Mouse (Mus musculus) liver, adult (tissue): ENCODE measurements around the gene Zfp319.

Experiments
- GATA4 ChIP-seq: IDR thresholded peaks from 2 replicates; pipeline ENCODE4 v1.6.1; 2014; ENCODE audit warnings: mild to moderate bottlenecking, low read length; ENCODE audit not compliant: insufficient replicate concordance

Gene Zfp319

DNA sequence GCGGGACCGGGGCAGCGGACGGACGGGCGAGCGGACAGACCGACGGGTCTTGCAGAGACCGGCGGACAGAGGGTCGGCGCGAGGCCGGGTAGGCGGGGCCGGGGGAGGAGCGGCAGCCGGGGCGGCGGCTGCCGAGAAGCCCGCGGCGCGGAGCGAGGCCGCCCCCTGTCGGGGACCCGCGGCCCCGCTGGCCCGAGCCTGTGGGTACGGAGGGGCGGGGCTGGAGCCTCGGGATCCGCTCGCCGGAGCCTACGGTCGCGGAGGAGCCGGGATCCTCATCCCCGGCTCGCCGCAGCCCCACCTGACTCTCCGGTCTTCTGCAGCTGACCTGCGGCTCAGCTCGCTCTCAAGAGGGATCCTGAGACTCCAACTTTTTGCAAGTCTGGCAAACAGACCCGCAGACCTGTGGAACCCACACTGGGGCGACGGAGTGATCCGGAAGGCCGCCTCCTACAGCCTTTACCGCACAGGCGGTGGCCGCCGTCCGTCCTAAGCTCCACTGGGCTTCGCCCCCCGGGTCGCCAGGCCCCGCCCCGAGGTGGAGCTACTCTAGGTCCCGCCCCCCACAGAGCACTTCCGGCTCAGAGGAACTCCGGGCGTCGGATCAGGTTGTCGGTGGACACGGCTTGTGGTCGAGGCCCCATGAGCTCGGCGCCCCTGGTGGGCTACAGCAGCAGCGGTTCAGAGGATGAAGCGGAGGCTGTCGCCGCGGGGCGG, at the start of gene Zfp319, which contains the start of gene Usb1:
Zfp319 (minus strand) TSS at position 231 of the 717 bp plus-strand sequence.
Usb1 (plus strand) TSS at position 565 of the 717 bp plus-strand sequence.
- no peak for TF ChIP-seq GATA4

DNA sequence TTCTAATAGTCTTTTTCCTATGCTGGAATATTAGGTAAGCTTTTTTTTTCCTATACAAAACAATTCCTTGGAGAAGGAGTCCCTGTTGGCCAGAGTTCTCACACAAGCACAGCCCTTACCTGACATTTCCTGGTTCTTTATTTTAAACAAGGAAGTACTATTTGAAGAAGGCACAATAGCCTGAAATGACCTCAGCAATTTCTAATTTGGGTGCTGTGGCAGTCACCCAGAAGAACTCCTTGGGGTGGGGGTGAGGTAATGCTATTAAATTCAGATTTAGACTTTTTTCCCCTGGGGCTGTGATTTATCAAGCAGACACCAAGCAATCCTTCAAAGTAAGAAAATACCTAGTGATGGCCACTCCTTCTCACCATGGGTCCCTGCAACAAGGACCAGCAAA, 49.2 kb upstream of the Zfp319 start:
- no peak for TF ChIP-seq GATA4

DNA sequence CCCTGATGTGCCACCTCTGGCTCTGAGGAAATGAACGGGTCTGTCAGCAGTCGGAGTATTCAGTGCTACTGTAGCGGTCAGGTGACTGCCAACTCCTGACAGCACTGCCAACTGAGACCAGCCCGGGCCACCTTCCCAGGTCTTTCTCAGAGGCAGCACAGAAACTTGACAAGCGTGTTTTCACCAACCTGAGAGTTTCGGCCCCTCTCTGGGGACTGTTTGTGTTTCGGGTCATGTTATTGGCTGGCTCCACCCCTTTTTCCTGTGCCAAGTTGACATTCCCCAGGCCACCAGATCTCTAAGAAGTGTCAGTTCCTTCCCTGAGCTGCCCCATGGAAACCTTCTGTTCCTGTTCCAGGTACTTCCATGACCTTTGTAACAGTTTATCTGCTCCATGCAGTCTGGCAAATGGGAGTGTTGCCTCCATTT, 46.1 kb upstream of the Zfp319 start:
- no peak for TF ChIP-seq GATA4

DNA sequence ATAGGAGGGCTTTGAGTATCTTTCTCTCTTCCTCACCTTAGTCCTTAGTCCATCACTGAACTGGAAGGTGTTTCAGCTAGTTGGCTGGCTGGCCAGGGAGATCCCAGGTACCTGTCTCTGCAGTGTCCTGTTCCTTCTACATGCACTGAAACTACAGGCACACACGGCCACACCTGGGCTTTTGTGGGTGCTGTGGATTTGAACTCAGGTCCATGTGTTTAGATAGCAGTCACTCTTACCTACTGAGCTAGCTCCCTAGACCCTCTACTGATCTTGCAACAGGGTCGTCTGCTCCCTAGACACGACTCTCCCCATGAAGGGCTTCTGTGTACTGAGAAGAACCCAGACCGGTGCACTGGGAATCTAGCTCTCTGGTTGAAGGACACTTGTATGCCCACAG, 45.4 kb upstream of the Zfp319 start:
- TF ChIP-seq GATA4: no peak

DNA sequence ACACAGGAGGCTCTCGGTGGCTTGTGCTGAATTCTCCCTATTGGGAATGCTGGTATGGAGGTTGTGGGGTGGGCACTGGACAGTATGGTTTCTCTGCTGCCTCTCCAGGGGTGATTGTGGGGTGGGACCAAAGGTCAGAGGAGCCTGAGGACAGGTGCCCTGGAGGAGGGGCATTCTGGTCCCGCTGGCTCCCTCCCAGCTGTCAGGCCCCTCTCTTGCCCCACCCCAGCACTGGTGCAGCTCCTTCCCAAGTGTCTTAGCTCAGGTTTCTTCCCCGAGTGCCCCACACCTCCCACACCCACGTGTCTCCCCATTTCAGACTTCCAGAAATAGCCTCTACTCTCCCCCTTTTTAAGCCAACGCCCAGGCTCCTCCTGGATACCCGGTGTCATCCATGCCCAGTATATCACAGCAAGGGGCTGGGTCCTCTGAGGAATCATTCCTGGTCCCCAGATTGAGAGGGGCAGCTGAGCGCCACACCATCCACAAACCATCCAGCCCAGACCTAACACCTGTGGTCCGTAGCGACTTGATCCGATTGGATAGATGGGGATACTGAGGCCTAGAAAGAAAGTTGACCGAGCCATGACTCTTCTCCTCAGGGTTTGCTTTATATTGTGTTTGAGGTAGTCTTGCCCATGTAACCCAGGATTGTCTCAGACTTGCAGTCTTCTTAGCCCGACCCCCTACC, 44.7 kb upstream of the Zfp319 start:
- no peak for TF ChIP-seq GATA4

DNA sequence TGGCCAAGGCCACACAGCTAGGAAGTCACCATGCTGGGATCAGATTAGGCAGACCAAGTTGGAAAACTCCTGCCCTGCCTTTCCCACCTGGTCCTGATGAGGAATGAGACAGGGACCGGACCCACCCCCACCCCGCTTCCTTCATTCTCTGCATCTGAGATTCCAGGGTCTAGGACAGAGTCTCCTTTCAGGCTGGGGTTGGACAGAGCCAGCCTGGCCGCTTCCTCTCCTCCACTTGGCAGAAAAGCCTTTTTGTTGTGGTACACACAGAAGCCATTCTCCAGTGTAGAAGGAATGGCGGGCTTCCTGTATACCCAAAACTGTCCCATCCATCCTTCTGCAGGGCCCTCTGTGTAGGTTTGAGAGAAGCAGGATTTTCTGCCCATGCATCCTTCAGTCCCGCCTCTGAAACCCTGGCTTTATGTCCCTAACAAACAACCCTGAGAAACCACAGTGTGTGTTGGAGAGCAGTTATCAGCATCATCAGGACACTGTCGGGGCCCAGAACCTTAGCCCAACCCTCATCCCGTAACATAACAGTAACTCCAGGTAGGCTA, 43.7 kb upstream of the Zfp319 start:
- no peak for TF ChIP-seq GATA4

DNA sequence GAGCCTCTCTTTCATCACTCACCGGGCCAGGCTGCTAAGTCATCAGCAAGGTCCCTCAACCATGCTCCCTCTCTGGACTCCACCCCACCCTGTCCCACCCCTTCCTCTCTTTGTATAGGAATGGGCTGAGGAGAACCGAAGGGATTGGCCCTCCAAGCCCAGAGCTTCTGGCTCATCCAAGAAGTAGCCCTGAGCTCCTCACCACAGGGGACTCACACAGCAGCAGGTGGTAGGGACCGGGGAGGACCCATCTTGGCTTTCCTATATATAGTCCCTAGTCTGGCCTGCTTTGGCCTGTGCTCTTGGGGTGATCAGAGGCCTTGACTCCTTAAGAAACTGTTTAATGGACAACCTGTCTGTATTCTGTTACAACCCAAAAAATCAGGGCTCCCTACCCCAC, 42.7 kb upstream of the Zfp319 start:
- no peak for TF ChIP-seq GATA4

DNA sequence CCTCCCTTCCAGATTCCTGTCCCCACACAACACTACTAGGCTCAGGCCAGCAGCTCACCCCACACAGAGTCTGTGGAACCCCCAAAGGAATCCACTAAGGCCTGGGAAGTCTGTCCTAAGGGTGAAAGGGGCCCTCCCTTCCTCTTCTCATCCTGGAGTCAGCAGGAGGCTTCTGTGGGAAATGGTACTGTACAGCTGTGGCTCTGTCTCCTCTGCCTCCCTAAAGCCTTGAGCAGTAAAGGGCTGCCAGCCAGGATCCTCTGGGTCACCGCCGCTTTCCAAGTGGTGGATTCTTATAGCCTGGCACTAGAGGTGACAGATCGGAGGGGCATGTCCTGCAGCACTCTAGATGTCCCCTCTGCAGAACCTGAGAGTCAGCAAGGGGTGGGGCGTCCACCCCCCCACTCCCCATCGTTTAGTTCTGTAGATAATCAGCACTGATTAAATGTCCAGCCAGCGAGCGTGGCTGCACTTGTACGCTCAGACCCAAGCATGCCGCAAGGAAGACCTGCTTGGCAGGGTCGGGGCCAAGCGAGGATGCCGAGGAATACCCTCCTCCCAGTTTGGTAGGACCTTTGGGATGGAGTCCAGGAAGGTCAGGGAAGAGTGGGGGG, 41.7 kb upstream of the Zfp319 start:
- no peak for TF ChIP-seq GATA4

DNA sequence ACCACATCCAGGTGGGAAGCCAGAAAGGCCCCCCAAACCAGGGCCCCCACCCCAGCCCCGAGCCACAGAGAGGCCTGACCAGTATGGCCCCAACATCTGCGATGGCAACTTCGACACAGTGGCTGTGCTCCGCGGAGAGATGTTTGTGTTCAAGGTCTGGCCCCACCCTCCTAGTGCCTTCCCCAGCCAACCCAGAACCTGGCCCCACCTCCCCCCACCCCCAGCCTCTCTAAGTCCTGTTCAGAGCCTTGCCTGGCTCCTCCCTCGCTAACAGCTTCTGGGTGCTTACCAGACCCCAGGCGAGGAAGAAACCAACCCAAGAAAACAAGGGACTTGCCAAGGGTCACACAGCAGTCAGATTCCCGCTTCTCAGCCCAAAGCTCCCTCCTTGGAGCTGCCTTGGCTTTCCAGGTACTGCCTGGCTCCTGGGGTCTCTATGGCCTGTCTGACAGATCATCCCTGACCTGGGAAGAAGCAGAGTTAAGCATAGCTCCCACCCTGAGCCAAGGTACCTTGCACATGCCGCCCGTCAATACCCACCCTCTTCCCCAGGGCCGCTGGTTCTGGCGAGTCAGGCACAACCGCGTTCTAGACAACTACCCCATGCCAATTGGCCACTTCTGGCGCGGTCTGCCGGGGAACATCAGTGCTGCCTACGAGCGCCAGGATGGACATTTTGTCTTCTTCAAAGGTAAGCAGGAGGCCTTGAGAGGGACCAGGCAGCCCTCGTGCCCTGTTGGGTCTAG, 38.0 kb upstream of the Zfp319 start:
- TF ChIP-seq GATA4: no peak

DNA sequence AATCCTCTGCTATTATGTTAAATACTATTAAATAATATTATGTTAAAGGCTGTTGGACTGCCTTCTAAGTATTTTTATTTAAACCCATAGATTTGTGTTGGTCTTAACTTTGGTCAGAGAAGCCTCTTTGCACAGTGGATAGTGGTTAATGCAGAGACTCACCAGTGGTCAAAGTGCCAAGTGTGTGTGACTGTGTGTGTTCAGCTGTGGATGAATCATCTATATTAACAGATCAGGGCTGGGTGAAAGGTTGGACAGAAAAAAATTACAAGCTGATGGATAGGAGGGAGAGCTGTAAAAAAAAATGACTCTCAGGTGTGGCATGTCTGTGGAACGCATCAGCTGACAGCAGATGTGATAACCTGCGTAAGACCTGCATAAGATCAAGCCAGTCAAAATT, 32.1 kb upstream of the Zfp319 start:
- no peak for TF ChIP-seq GATA4

DNA sequence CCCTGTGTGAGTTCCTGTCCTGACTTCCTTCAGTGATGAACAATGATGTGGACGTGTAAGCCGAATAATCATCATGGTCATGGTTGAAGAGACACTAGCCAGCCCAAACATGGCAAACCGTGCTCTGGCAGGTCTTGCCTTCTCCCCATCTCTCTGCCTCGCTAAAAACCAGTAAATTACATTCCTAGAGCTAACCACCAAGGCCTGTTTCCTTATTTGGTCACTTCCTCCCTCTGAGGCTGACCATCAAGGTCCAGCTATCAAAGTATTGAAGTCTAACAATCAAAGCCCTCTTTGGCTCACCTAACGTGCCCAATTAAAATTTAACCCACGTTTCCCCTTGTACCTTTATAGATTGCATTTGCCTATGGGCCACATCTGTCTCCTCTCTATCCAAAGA, 30.5 kb upstream of the Zfp319 start:
- TF ChIP-seq GATA4: no peak

DNA sequence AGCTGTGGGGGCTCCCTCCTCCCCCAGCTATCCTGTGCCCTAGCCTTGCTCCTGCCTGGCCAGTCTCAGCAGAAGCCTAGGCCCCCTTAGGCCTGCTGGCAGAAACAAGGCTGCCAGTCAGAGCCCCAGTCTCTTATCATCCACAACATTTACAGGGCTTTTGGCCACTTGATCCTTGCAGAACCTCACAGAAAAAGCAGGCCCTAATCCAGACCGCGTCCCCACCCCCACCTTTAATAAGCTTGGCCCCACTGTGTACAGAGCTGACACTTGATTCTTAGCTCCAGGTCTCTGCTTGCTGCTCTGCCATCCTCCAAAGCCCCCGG, 29.2 kb upstream of the Zfp319 start:
- TF ChIP-seq GATA4: no peak

DNA sequence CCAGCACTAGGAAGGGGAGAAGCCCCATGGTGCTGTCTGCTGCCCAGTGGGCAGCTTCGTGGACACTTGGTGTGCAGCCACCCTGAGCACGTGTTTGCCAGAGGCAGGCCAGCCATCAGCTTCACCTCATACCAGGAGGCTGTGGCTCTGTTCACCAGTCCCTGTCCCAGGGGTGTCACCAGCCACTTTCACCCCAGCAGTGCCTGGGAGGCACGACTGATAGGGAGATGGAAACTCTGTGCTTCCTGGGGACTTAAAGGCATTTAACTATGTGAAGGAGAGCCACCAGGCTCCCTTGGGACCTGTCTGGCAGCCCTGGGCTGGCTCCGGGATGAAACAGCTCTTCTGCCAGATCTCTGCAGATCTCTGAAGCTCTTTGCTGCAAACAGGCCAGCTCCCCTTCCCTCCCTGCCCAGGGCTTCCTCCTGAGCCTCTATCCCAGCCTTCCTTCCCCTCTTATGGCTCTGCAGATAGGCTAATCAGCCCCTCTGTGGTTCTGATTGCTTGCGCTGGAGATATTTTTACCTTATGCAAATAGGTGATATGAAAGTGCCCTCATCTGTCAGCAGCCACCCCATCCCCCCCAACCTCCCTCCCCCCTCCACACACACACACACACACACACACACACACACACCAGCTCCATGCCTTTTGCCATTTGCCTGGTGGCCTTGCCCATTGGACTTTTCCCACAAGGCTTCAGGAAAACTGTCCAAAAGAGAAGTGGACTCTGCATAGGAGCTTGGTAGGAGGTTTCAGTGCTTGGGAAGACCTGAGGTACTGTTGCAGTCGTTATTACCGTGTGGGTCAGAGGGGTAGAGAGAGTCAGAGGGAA, 28.6 kb upstream of the Zfp319 start:
- no peak for TF ChIP-seq GATA4
